Mouse (Mus musculus) 3134 (cell line): ENCODE data around the gene Ubtd2.

ENCODE experiments used
- DNase-seq: peaks from one replicate; pipeline ENCODE4 v3.0.0-alpha.2; 2011; ENCODE audit warnings: low spot score; ENCODE audit not compliant: insufficient read length; ENCODE audit errors: extremely low read depth

The Ubtd2 gene

DNA sequence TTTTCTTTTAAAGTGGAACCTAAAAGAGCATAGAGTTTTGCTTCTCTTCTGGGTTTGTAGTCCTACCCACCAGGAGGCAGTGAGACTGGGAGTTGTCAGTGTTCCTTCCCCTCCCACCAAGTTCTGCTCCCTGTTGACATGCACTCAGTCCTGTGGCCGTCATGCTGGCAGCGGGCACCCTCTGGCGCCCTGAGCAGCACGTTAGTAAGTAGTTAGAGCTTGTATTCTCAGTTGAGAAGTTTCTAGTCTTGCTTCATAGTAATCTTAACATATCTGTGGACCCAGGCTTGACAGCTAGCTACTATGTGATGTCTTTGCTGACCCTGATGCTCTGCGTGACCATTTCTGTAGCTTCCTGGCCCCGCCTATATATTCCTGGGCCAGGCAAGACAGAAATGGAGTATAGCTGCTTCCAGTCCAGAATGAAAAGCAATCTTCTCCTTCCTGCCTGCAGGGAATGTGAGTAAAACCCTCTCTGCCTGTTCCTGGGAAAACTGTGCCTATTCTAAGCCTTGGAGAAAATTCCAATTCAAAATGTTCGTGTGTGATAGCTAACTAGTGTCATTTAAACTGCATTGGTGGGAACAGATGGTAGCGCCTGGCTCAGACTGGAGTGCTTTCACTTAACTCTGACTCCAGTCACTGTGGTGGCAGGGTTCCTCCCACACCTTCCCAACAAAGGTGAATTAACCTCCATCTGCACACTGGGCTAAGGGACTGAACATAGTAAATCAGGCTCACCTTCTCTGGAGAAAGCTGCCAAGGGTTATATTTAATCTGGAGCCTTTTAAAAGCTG lies 61.9 kb downstream of the Ubtd2 start:
- no peak for DNase-seq

GRCm38 (mm10) chr11:32518770-32519169 lies 63.6 kb downstream of the Ubtd2 start:
- no peak for DNase-seq

- DNase-seq, result no peak
These were observed 64.2 kb downstream of the Ubtd2 start for GRCm38 (mm10) chr11:32519354-32519753.

DNA sequence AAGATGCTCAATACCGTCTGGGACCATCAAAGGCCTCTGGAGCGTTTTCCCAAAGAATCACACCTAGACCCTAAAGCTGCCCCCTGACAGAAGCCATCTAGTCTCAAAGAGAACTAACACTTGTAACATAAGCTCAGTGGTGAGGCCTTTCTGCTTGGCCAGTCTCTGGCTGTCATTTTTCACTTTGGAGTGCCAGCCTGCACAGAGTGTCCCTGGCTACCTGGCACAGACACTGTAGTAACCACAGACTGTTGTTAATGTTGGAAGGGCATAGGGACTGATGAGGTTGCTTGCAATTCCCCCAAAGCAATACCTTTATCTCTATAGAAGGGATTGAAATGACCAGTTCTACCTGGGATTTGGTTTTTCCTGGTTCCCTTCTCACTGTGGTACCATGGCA lies 66.1 kb downstream of the Ubtd2 start:
- no peak for DNase-seq

DNA sequence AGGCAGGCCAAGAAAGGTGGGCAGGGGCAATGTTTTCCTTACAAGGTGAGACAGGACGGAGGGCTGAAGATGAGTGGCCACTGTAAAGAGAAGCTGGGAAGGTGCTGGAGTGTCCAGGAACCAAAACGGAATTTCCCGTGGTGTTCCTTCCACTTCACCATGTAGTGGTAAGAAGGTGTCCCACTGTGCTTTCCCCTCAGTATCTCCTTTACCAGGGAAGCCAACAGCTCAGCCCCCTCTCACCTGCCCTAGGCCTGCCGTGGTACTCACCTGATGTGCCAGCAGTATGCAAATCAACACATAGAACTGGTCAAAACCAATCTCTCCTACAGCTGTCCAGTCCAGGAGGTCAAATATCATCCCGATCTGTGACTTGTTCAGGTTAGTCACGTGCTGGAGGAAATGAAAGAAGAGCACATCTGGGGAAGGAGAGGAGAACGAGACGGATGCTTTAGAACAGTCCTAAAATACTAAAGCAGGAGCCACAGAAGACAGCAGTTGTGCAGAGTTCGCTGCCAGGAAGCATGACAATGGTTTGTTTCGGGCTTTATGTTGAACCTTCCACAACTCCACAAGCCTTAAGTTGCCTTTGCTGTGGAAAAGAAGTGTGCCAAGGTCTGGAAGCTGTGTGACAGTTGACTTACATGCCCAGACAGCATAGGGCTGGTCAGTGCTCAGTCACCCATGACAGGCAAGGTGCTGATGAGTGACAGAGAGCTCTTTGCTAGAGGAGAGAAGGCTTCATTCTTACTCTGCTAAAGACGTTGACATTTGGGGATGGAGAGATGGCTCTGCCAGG lies 69.2 kb downstream of the Ubtd2 start:
- no peak for DNase-seq

DNA sequence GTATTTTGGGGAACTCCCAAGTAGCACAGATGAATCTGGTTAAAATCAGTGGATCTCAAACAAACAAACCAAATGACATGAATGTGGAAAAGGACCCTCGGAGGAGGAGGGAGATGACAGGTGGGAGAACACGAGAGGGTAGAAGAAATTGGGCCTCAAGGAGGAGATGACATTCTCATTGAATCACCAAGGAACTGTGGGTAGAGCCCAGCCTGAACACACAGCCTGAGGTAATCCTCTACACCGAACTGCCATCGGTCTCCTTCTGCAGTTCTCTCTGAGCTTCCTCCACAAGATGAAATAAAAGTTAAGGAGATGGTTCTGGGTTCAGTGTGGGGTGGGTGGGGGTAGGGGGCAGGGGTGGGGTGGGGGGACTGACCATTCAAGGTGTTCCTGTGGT lies 71.8 kb downstream of the Ubtd2 start:
- DNase-seq, result no peak

GRCm38 (mm10) chr11:32530151-32530550 lies 75.0 kb downstream of the Ubtd2 start:
- DNase-seq, result no peak

DNA sequence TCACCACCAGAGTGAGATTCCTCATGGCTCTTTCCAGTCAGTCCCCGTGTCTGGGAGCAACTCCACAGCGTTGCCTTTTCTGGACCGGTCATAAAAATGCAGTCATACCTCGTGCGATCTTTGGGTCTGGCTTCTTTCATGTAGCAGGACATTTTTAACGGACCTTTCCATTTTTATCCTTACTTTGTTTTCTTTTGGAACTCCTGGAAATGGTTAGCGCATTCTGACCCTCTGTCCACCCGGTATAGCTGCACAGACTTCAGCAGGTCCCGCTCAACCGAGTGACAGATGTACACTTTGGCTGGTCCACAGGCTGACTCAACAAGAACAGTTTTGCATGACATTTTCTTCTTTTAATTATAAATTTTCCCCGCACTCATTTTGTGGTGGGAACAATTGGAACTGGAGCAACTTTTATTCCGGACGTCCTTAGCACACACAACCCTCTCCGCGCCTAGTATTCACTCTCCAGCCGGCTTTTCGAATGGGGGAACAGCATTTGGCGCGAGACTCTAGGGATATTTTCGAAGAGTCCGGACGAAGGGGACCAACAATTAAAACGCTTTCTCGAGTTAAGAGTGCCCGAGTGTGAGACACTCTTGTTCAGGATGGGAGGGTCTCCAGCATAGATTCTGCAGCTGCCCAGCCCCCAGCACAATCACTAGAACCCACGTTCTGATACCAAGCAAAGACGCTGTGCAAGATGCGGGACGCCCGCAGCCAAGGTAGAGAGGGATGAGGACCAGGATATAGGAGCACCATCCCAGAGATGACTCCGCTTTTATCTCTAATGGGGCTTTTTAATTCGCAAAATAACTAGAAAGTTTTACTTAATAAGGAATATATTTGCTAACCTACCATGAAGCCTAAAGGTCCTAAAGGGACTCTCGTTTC lies 76.9 kb downstream of the Ubtd2 start, which contains the start of gene Efcab9:
TSS of gene Efcab9 (minus strand) at position 211 of the 894 bp plus-strand sequence.
- DNase-seq, result no peak

DNA sequence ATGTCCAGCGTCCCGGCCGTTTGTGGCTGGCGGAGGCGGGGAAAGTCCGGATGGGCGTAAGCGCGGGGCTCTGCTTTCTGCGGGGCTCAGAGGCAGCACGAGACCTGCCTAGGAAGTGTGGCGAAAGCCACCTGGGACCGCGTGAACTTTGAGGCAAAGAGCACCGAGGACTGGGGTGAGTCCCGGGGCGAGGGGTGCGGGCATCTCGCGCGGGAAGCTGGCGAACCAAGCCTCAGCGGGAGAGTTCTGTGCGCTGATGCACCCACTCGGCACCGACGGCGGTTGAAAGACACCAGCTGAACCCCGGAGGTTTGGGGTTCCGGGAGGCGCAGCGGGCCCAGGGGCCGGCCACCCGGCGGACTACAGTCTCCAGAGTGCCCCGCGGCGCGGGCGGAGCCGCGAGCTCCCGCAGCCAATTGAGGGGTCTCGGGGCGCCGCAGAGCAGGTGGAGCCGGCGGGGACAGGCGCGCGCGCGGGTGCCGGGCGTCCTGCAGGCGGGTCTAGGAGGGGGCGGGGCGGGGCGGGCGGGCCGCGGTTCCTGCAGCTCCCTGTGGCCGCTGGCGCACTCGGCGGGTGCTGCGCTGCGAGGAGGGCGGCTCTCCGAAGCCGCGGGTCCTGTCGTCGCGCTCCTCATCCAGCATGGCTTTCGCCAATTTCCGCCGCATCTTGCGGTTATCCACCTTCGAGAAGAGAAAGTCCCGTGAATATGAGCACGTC lies 77.8 kb downstream of the Ubtd2 start, which contains the start of gene Stk10:
TSS of gene Stk10 (plus strand) at position 541 of the 717 bp plus-strand sequence.
- DNase-seq, result peak; percentile 90

DNA sequence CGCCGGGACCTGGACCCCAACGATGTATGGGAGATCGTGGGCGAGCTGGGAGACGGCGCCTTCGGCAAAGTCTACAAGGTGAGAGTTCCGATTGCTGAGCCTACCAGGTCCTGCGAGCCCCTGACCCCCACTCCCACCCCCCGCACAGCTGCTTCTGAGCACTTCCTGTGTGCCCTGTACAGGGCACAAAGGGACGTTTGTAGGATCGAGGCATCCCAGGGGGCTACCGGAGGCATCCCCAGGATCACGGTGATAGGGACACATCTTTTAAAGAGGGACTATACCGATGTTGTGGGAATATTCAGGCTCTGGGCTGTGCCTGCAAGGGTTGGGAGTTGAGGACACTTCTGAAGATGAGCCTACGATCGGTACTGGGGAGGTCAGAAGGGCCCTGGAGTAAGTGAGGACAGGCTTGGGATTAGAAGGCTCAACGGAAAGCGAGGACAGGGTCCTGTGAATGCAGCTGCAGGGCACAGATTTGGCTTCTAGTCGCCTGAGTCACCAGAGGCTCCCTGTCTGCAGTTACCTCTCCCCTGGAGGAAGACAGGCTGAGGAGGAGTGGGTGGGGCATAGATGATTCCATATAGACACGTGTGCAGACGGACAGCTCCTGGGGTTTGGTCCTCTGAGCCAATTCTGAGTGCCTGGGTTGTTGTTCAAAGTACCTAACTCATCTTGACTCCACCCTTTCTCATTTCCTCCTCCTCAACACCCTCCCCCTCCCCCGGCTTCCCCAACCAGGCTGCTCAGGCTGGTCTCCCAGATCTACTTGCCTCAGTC lies 78.5 kb downstream of the Ubtd2 start:
- peak; percentile 76 for DNase-seq

DNA sequence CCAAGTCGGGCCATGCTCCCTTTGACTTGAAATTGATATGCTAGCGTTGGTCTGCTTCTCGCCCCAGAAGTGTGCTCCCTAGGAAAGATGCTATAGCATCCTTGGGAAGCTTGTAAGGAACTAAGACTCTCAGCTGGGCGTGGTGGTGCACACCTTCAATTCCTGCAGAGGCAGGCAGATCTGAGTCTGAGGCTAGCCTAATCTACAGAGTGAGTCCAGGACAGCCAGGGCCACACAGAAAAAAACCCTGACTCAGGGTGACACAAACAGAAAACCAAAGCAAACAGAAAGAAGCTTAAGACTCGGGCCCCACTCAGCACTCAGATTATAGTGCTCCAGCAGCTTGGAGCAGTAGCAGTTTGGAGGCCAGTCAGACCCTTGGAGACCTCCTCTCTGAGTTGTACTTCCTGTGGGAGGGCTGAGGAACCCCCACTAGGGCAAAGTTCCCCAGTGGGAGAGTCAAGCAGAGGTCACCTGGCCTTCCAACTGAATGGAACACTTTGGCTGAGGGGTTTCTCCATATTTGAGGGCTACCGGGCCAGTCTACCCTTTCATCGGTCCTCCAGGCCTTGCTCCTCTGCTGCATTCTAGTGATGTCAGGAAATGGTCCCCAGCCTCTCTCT lies 79.4 kb downstream of the Ubtd2 start:
- no peak for DNase-seq

DNA sequence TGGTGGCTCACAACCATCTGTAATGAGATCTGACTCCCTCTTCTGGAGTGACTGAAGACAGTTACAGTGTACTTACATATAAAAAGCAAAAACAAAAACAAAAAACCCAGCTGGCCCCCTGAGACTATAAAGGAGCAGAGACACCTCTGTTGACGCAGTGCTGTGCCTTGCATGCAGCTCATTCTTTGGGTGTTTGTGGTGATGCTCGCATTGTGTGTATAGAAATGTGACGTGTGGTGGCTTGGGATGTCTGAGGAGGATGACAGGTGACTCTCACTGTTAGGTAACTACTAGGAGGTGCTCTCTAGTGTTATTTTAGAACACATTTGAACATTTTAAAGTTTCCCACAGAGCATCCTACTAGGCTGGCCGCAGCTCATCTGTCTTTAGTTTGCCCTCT lies 80.5 kb downstream of the Ubtd2 start:
- no peak for DNase-seq

- no peak for DNase-seq
These were observed 81.8 kb downstream of the Ubtd2 start for GRCm38 (mm10) chr11:32536954-32537353.

DNA sequence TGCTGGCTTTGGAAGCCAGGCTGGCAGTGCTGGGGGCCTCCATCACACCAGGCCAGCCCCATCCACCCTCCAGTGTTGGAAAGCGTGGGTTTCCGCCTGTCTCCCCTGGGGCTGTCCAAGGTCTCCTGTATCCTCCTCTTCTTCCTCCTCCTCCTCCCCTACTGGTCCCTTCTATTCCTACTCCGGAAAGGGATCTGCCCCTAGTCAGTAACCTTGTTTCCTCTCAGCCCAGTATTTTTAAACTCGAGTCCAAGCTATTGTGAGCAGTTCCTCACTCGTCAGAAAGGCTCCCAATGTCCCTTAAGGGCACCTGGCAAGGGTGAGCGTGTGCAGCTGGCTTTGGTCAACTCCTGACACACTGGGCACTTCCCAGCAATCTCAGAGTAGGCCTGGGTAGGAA lies 83.3 kb downstream of the Ubtd2 start:
- DNase-seq, result no peak

- no peak for DNase-seq
These were observed 83.7 kb downstream of the Ubtd2 start for GRCm38 (mm10) chr11:32538846-32539245.

DNA sequence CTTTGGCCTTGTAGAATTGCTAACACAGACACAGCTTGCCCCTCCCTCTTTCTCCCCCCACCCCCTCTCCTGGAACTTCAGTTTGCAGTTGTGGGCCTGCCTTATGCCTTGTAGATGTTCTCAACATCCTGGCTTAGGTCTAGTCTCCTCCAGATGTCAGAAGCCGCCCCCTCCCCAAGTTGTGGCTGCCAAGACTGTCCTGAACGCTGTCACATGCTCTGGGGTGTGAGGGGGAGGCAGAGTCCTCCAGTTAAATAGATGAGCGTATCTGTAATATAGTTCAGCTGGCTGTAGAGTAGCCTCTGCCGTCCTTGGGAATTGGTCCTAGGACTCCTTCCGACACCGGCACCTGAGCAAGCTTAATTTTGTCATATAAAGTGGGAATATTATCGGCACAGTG lies 84.5 kb downstream of the Ubtd2 start:
- DNase-seq, result no peak

GRCm38 (mm10) chr11:32540463-32540862 lies 85.3 kb downstream of the Ubtd2 start:
- DNase-seq, result no peak

DNA sequence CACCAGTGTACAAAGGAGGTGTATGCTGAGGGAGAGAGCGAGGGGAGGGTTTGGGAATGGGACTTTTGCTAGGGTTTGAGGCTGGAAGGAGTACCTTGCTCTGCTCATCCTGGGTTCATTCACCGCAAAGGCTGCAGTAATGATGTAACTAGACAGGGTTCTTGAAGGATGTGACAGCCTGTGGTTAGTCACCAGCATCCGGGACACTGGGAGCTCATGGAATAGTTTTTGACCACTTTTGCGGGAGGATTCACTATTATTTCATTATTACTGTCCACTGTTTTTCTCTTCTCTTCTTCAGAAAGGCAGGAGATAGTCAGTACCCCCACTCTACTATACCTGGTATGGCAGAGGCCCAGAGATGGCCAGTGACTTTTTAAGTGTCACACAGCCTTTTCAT lies 87.0 kb downstream of the Ubtd2 start:
- DNase-seq, result no peak
